Mouse (Mus musculus): ENCODE data around the gene Eipr1. TPM values are rescaled to one million over a fixed set of nuclear protein-coding genes. Genes with fewer than 3 reads are reported as not detected.

Gene Eipr1
- 17.2 and 23.7 TPM in 2 replicates for polyA plus RNA-seq (2015; fragmentation: Nextera tagmentation; extraction: Ambion mirVana)

DNA sequence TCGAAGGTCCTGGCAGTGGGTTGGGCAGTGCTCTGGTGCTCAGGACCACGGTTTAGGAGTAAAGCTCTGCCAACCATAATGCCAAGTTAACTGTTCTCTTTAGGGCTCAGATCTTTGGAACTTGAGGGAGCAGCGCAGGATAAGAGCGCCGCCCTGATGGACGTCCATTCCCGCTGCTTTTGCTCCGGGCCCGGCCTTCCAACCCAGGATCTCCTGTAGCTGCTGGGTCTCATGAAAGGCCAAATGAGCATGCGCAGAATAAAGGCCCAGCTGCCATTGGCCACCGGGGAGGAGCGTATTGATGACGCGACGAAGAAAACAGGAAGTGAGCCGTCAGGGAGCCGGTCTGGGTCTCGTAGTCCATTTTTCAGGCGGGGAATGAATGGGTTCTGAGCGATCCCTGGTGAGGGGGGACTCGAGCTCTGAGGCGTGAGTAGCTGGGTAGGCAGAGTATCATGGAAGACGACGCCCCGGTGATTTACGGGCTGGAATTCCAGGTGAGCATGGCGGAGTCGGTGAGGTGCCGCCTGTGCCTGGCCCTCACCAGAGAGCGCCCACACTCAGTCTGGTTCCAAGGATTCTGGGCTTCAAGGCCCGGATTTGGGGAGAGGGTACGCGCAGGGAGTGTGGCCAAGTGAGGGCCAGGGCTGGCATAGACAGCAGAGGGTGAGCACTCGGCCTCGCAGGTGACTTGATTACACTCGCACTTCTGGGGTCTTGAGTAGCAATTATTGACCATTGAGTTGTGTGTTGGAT, at the start of gene Eipr1:
Eipr1 (plus strand) TSS at position 296 of the 756 bp plus-strand sequence.
- Histone ChIP-seq H3K36me3 (peaks cover 8% of the 10 kb centered on the region; the same call in 1 of the 2 replicates), H3K27me3 (no peaks in the 10 kb centered on the region), H3K4me1 (replicated peaks) (peaks cover 32% of the 10 kb centered on the region), H3K9ac (peak within 1 kb of the TSS; percentile 60), H3K27ac (peak within 1 kb of the TSS; percentile 77), H3K4me3 (peak within 1 kb of the TSS; percentile 74), H3K9me3 (replicated peaks) (no peaks in the 10 kb centered on the region), H3K4me2 (peak within 1 kb of the TSS; percentile 96)
- ATAC-seq (replicated peaks; ENCODE audit: insufficient number of reproducible peaks, insufficient read depth, low FRiP score, low read depth) = peak; percentile 63
- 3% methylated on average over 36 of the region's 36 CpGs for WGBS

DNA sequence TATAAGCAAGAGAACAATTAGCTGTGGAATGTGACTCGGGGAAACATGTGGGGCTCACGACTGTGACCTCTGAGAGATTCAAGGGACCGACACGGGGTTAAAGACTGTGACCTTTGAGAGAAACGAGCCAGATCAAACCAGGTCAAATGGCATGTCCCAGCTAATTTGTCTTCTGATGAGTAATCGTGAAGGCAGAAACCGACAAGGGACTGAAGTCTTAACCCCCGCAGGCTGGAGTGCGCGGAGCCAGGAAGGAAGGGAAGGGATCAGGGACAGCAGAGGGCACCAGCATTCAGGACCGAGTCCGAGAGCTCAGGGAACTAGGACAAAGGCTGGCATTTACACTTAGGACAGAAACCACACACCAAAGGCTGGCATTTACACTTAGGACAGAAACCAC, 47.2 kb upstream of the Eipr1 start:
- WGBS = 49% methylated on average over 12 of the region's 12 CpGs
- Histone ChIP-seq H3K4me1 (replicated peaks) (peaks cover 17% of the 10 kb centered on the region), H3K27ac (no peak overlapping the region), H3K9me3 (replicated peaks) (no peaks in the 10 kb centered on the region), H3K36me3 (peaks cover 3% of the 10 kb centered on the region; the same call in 1 of the 2 replicates), H3K27me3 (no peaks in the 10 kb centered on the region), H3K9ac (no peak overlapping the region), H3K4me3 (no peak overlapping the region), H3K4me2 (no peak overlapping the region)
- no peak for ATAC-seq (replicated peaks; ENCODE audit: insufficient number of reproducible peaks, insufficient read depth, low FRiP score, low read depth)

DNA sequence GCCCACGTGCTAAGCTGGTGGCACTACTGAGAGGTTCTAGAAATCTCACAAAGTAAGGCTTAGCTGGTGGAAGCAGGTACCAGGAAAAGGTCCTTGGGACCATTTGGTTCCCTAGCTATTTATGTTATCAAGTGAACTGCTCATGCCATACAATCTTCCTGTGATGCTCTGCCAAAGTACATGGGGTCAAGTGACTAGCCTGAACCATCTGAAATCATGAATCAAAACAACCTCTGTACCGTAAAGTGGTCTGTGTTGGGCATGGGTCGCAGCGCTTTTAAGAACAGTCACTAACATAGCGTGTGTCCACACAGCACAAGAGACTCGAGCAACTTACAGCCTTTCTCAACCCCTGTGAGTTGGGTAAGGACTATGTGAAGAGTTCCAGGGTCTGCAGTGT, 46.4 kb upstream of the Eipr1 start:
- Histone ChIP-seq H3K4me3 (no peak overlapping the region), H3K36me3 (peaks cover 3% of the 10 kb centered on the region; the same call in 1 of the 2 replicates), H3K4me1 (replicated peaks) (peaks cover 12% of the 10 kb centered on the region), H3K27me3 (no peaks in the 10 kb centered on the region), H3K27ac (no peak overlapping the region), H3K9me3 (replicated peaks) (no peaks in the 10 kb centered on the region), H3K9ac (no peak overlapping the region), H3K4me2 (no peak overlapping the region)
- no peak for ATAC-seq (replicated peaks; ENCODE audit: insufficient number of reproducible peaks, insufficient read depth, low FRiP score, low read depth)
- WGBS = 84% methylated on average over 6 of the region's 6 CpGs

DNA sequence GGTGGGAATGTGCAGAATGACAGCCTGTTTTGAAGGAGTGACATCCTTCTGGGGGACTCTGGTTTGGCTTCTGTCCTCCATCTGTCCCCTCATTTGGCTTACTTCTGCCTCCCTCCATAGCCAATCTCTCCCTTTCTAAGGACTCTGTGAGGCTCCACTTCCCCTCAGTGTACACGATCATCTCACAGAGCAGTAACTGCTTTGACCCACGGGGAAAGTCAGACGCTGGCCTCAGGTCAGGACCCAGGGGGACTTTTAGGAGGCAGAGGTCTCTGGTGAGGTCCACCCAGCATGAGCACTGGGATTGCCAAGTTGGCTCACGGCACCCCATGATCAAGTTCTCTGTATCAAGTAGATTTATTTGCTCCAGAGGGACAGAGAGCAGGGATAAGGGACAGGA, 43.4 kb upstream of the Eipr1 start:
- H3K4me2 ChIP-seq = no peak overlapping the region
- no peaks in the 10 kb centered on the region for H3K9me3 ChIP-seq (replicated peaks)
- H3K27me3 ChIP-seq = no peaks in the 10 kb centered on the region
- no peak overlapping the region for H3K9ac ChIP-seq
- peaks cover 24% of the 10 kb centered on the region for H3K36me3 ChIP-seq
- ATAC-seq (replicated peaks; ENCODE audit: insufficient number of reproducible peaks, insufficient read depth, low FRiP score, low read depth) = no peak
- H3K27ac ChIP-seq = no peak overlapping the region
- 81% methylated on average over 4 of the region's 4 CpGs for WGBS
- no peaks in the 10 kb centered on the region for H3K4me1 ChIP-seq (replicated peaks)
- no peak overlapping the region for H3K4me3 ChIP-seq

DNA sequence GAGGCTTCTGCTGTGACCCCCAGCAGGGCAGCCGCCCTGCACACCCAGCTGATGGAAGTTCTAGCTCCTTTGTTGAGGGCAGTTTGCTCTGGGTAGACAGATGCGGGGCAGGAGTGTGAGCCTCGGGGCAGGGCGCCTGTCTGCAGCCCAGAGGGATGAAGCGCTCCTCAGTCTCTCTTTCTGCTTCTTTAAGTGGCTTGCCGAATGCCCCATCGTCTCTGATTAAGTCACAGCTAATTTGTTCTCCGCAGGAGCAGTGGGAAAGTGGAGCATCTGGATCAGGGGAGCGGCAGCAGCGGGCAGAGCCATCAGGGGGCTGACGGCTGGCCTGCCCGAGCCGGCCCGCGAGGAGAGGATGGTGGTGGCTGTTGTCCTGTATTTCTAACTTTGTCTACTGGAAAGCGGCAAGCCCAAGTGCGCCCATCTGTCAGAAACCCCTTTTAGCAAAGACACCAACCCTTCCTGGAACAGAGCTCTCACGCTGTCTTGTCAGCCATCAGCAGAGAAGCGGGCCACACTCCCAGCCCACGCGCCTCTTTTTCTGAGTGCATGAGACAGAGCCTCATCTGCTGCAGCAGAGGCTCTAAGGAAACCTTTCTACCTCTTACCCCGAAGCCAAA, 40.9 kb upstream of the Eipr1 start:
- Histone ChIP-seq H3K4me3 (no peak overlapping the region), H3K4me2 (no peak overlapping the region), H3K27me3 (no peaks in the 10 kb centered on the region), H3K36me3 (peaks cover 26% of the 10 kb centered on the region), H3K9me3 (replicated peaks) (no peaks in the 10 kb centered on the region), H3K27ac (no peak overlapping the region), H3K4me1 (replicated peaks) (no peaks in the 10 kb centered on the region), H3K9ac (no peak overlapping the region)
- no peak for ATAC-seq (replicated peaks; ENCODE audit: insufficient number of reproducible peaks, insufficient read depth, low FRiP score, low read depth)
- 77% methylated on average over 22 of the region's 22 CpGs for WGBS

DNA sequence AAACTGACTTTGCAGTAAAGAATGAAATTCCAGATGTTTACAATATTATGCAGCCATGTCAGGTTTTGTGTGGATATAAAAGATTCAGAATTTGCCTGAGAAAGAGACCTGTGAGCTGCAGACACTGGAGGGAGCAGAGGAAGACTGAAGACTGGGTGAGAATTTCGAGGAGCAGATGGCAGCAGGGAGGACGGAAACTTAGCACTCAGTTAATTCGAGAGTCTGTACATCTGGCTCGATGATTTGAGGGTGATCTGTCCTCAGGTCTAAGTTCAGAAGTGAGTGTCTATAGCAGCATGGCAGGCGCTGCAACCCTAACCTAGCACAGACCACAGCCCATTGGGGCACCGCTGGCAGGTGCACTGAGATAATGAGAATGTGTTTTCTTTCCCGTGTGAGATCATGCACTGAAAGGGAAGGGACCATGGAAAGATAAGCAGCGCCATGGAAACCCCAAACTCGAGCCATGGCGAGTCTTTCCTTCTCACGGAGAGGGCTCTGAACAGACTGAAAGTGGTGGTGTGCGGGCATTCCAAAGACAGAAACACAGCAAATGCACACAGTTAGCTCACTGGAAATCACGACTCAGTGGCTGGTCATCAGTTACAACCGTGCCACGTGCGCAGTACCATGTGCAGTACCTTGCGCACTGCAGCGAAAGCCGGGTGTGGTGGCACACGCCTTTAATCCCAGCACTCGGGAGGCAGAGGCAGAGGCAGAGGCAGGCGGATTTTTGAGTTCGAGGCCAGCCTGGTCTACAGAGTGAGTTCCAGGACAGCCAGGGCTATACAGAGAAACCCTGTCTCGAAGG, 36.6 kb upstream of the Eipr1 start:
- Histone ChIP-seq H3K36me3 (peaks cover 35% of the 10 kb centered on the region), H3K4me2 (no peak overlapping the region), H3K4me3 (no peak overlapping the region), H3K9me3 (replicated peaks) (no peaks in the 10 kb centered on the region), H3K27ac (no peak overlapping the region), H3K27me3 (no peaks in the 10 kb centered on the region), H3K9ac (no peak overlapping the region), H3K4me1 (replicated peaks) (no peaks in the 10 kb centered on the region)
- 79% methylated on average over 24 of the region's 24 CpGs for WGBS
- no peak for ATAC-seq (replicated peaks; ENCODE audit: insufficient number of reproducible peaks, insufficient read depth, low FRiP score, low read depth)

DNA sequence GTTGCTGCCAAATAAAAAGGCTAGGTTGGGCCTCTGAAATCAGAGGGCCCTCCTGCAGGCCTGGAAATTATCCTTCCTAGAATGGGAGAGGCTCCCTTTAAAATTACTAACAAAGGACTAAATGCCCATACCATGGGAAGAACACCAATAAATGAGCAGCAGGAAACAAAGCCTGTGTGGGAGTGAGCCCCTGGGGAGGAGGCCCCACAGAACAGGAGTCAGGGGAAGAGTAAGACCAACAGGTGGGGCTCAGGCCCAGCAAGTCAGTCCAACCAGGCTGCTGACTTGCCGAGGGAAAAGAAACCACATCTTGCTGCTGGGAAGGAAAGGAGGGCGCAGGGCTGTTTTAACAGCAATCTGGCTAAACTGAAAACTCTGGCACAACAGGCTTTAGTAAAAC, 34.5 kb upstream of the Eipr1 start:
- Histone ChIP-seq H3K4me1 (replicated peaks) (no peaks in the 10 kb centered on the region), H3K27me3 (no peaks in the 10 kb centered on the region), H3K4me3 (no peak overlapping the region), H3K27ac (no peak overlapping the region), H3K9me3 (replicated peaks) (no peaks in the 10 kb centered on the region), H3K36me3 (peaks cover 30% of the 10 kb centered on the region; the same call in 1 of the 2 replicates), H3K9ac (no peak overlapping the region), H3K4me2 (no peak overlapping the region)
- no peak for ATAC-seq (replicated peaks; ENCODE audit: insufficient number of reproducible peaks, insufficient read depth, low FRiP score, low read depth)
- WGBS = 71% methylated on average over 2 of the region's 2 CpGs

DNA sequence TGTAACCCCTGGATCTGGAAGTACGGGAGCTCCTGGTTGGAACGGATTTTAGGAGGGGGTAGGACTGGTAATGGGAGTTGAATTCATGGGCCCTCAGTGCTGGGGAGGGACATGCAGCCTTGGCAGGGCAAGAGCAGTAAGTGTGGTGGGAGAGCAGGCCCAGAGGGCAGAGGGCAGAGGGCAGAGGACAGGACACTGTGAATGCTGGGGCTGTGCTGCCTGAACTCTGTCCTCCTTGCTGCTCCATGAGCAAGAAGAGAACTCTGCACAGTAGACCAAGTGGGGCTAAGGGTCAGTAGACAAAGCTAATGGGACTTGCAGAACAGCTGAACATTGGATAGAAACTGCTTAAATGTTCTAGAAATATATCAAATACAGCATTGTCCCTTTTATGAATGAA, 33.5 kb upstream of the Eipr1 start:
- Histone ChIP-seq H3K27ac (no peak overlapping the region), H3K9me3 (replicated peaks) (no peaks in the 10 kb centered on the region), H3K4me3 (no peak overlapping the region), H3K9ac (no peak overlapping the region), H3K36me3 (peaks cover 26% of the 10 kb centered on the region; the same call in 1 of the 2 replicates), H3K27me3 (no peaks in the 10 kb centered on the region), H3K4me2 (no peak overlapping the region), H3K4me1 (replicated peaks) (no peaks in the 10 kb centered on the region)
- 90% methylated on average over 2 of the region's 2 CpGs for WGBS
- ATAC-seq (replicated peaks; ENCODE audit: insufficient number of reproducible peaks, insufficient read depth, low FRiP score, low read depth) = no peak

DNA sequence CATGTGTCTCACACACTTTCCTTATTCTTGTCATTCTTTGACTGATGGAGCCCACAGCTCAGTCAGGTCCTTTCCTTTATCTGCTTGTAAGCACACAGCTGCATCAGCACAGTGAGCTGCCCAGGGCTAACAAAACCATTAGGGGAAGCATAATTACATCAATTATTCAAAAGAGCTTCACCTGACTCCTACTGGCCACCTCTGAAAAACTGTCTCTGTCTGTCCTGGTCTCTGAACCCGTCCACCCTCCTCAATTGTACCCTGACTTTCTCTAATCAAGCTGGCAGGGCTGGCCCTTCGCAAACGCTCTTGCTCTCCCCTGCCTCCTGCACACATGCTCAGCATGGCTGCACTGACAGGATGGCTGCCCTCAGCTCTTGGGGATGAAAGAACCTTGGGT, 27.2 kb upstream of the Eipr1 start:
- WGBS = 81% methylated on average over 3 of the region's 3 CpGs
- no peak overlapping the region for H3K4me3 ChIP-seq
- ATAC-seq (replicated peaks; ENCODE audit: insufficient number of reproducible peaks, insufficient read depth, low FRiP score, low read depth) = no peak
- no peak overlapping the region for H3K4me2 ChIP-seq
- H3K27me3 ChIP-seq = no peaks in the 10 kb centered on the region
- no peaks in the 10 kb centered on the region for H3K4me1 ChIP-seq (replicated peaks)
- H3K9me3 ChIP-seq (replicated peaks) = no peaks in the 10 kb centered on the region
- no peak overlapping the region for H3K9ac ChIP-seq
- peaks cover 18% of the 10 kb centered on the region; the same call in 1 of the 2 replicates for H3K36me3 ChIP-seq
- no peak overlapping the region for H3K27ac ChIP-seq

DNA sequence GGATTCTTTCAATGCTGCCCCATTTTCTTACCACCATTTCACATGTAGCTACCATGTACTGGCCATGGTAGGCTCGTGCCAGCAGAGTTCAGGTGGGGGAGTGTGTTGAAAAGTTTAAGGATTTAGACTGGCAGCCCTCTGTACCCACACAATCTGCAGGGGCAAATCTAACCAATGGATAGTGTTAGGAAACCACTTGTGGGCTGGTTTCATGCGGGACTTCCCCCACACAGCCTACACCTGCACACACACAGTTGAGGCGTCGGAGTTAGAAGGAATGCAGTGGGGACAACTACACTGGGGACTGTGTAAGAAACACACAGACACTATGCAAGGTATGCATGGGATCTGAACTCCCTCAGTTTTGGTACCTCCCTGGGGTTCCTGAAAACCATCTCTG, 25.4 kb upstream of the Eipr1 start:
- Histone ChIP-seq H3K27ac (no peak overlapping the region), H3K36me3 (peaks cover 20% of the 10 kb centered on the region), H3K4me3 (no peak overlapping the region), H3K9me3 (replicated peaks) (no peaks in the 10 kb centered on the region), H3K27me3 (no peaks in the 10 kb centered on the region), H3K4me1 (replicated peaks) (no peaks in the 10 kb centered on the region), H3K4me2 (no peak overlapping the region), H3K9ac (no peak overlapping the region)
- WGBS = 80% methylated on average over 4 of the region's 4 CpGs
- no peak for ATAC-seq (replicated peaks; ENCODE audit: insufficient number of reproducible peaks, insufficient read depth, low FRiP score, low read depth)

DNA sequence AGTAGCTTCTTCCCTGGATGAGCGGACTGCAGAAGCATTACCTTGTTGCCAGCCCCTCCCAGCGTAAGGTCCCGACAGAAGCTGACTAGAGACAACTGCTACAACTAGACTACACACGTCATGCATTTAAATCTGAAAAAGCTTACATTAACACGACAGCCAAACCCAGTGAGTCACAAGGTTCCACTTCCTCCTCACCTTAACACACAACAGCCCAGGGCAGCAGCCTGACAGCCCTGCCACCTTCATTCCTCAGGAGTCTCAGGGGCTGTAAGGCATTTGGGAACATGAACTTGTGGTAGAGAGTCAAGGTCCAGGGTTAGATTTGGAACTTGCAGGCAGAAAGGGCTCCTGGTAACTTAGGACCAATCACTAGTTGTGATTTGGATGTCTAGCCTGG, 24.5 kb upstream of the Eipr1 start:
- WGBS = 81% methylated on average over 5 of the region's 5 CpGs
- no peak overlapping the region for H3K4me2 ChIP-seq
- no peak overlapping the region for H3K4me3 ChIP-seq
- H3K4me1 ChIP-seq (replicated peaks) = no peaks in the 10 kb centered on the region
- H3K36me3 ChIP-seq = peaks cover 19% of the 10 kb centered on the region
- no peaks in the 10 kb centered on the region for H3K27me3 ChIP-seq
- H3K9me3 ChIP-seq (replicated peaks) = no peaks in the 10 kb centered on the region
- no peak for ATAC-seq (replicated peaks; ENCODE audit: insufficient number of reproducible peaks, insufficient read depth, low FRiP score, low read depth)
- no peak overlapping the region for H3K27ac ChIP-seq
- H3K9ac ChIP-seq = no peak overlapping the region

Data from heart, embryonic 15.5 days (tissue).